Mouse (Mus musculus) forebrain, embryonic 14.5 days (tissue): ENCODE results near the gene Ghrhr. TPM values are rescaled to one million over a fixed set of nuclear protein-coding genes. Genes with fewer than 3 reads are reported as not detected.

Experiments
- ATAC-seq: fragments of 200-750 bp; cut with Nextera tagmentation; 2 replicates; pipeline ENCODE4 v1.8.0; 2017; ENCODE audit warnings: mild to moderate bottlenecking, moderate library complexity
- DNase-seq: peaks from one replicate; pipeline ENCODE4 v3.0.0-alpha.2; 2015; ENCODE audit warnings: low spot score
- H3K27ac ChIP-seq: fragments of 300-500 bp; sonication (generic); 2 replicates; pipeline ENCODE4 v1.5.1; 2014; ENCODE audit warnings: low read depth, mild to moderate bottlenecking, control low read depth, low read length, moderate library complexity
- H3K27me3 ChIP-seq: fragments of 300-500 bp; sonication (generic); replicated peaks from 2 replicates; pipeline ENCODE4 v1.6.1; 2014; ENCODE audit warnings: low read length, control low read depth, mixed read lengths; ENCODE audit not compliant: control insufficient read depth, insufficient read depth
- H3K36me3 ChIP-seq: fragments of 300-500 bp; sonication (generic); 2 replicates; pipeline ENCODE4 v1.6.1; 2014; ENCODE audit warnings: low read length, control low read depth; ENCODE audit not compliant: control insufficient read depth, insufficient read depth
- H3K4me1 ChIP-seq: fragments of 300-500 bp; sonication (generic); 2 replicates; pipeline ENCODE4 v1.6.1; 2014; ENCODE audit warnings: antibody characterized with exemption, low read length, control low read depth; ENCODE audit not compliant: control insufficient read depth, insufficient read depth
- H3K4me2 ChIP-seq: fragments of 300-500 bp; sonication (generic); 2 replicates; pipeline ENCODE4 v1.6.1; 2014; ENCODE audit warnings: mild to moderate bottlenecking, control low read depth, low read length
- H3K4me3 ChIP-seq: fragments of 300-500 bp; sonication (generic); 2 replicates; pipeline ENCODE4 v1.5.1; 2014; ENCODE audit warnings: low read depth, low read length, control low read depth
- H3K9ac ChIP-seq: fragments of 300-500 bp; sonication (generic); 2 replicates; pipeline ENCODE4 v1.6.1; 2014; ENCODE audit warnings: mild to moderate bottlenecking, low read length, control low read depth, moderate library complexity
- H3K9me3 ChIP-seq: fragments of 300-500 bp; sonication (generic); replicated peaks from 2 replicates; pipeline ENCODE4 v1.6.1; 2016; ENCODE audit warnings: low read length, control low read depth, mixed read lengths; ENCODE audit not compliant: control insufficient read depth
- WGBS: fragments of 180-500 bp; shearing (Covaris S2); extraction: QIAGEN DNeasy Blood & Tissue Kit; methylation state at CpG from one replicate; pipeline ENCODE4 v1.1.7; 2014; 5-methylcytosine and 5-hydroxymethylcytosine counted together
- polyA plus RNA-seq: library from polyadenylated mRNA; unstranded; fragments of >200 nt; fragmentation: Nextera tagmentation; extraction: Ambion mirVana; gene quantifications from 2 replicates; pipeline ENCODE4 v1.2.1, GENCODE M21; 2014

Gene Ghrhr
- polyA plus RNA-seq, 1 experiment from 2014 or later = not detected

- no peak overlapping the region for H3K27ac ChIP-seq
- H3K9me3 ChIP-seq = no peaks in the 10 kb centered on the region
- WGBS = 61% methylated on average over 6 of the region's 6 CpGs
Measured at GRCm38 (mm10) chr6:55338077-55338476, 38.0 kb upstream of the Ghrhr start.

GRCm38 (mm10) chr6:55338934-55339825 is 36.9 kb upstream of the Ghrhr start:
- H3K27me3 ChIP-seq = no peaks in the 10 kb centered on the region
- H3K4me3 ChIP-seq = no peak overlapping the region
- no peaks in the 10 kb centered on the region for H3K36me3 ChIP-seq
- no peak overlapping the region for H3K27ac ChIP-seq
- ATAC-seq (no peak), DNase-seq (no peak)
- peaks cover 11% of the 10 kb centered on the region for H3K4me1 ChIP-seq
- H3K9ac ChIP-seq = no peak overlapping the region
- H3K4me2 ChIP-seq = no peak overlapping the region
- H3K9me3 ChIP-seq = no peaks in the 10 kb centered on the region
- 84% methylated on average over 9 of the region's 9 CpGs for WGBS

More at GRCm38 (mm10) chr6:55338077-55338476, 38.0 kb upstream of the Ghrhr start:
- Histone ChIP-seq H3K9ac (no peak overlapping the region), H3K4me1 (peaks cover 12% of the 10 kb centered on the region), H3K27me3 (no peaks in the 10 kb centered on the region), H3K36me3 (no peaks in the 10 kb centered on the region), H3K4me3 (no peak overlapping the region), H3K4me2 (no peak overlapping the region)
- DNase-seq (no peak), ATAC-seq (no peak)

GRCm38 (mm10) chr6:55341688-55342087 is 34.4 kb upstream of the Ghrhr start:
- H3K9me3 ChIP-seq = no peaks in the 10 kb centered on the region
- 0 out of 2 replicates have a peak, but pooled peaks cover 2% of the 10 kb centered on the region for H3K4me1 ChIP-seq
- ATAC-seq (no peak), DNase-seq (peak; percentile 13)
- no peaks in the 10 kb centered on the region for H3K36me3 ChIP-seq
- H3K27me3 ChIP-seq = no peaks in the 10 kb centered on the region
- H3K27ac ChIP-seq = no peak overlapping the region
- H3K4me3 ChIP-seq = no peak overlapping the region
- no peak overlapping the region for H3K9ac ChIP-seq
- WGBS = 24% methylated on average over 5 of the region's 5 CpGs
- H3K4me2 ChIP-seq = no peak overlapping the region

- ATAC-seq = no peak
Measured at GRCm38 (mm10) chr6:55342328-55342727, 33.8 kb upstream of the Ghrhr start.

GRCm38 (mm10) chr6:55343446-55343845 is 32.6 kb upstream of the Ghrhr start:
- no peak overlapping the region for H3K9ac ChIP-seq
- H3K9me3 ChIP-seq = no peaks in the 10 kb centered on the region
- ATAC-seq (no peak), DNase-seq (no peak)
- no peak overlapping the region for H3K27ac ChIP-seq
- 0 out of 2 replicates have a peak, but pooled peaks cover 2% of the 10 kb centered on the region for H3K4me1 ChIP-seq
- no peaks in the 10 kb centered on the region for H3K27me3 ChIP-seq
- H3K4me2 ChIP-seq = no peak overlapping the region
- H3K36me3 ChIP-seq = no peaks in the 10 kb centered on the region
- H3K4me3 ChIP-seq = no peak overlapping the region
- 70% methylated on average over 10 of the region's 10 CpGs for WGBS

More at GRCm38 (mm10) chr6:55342328-55342727, 33.8 kb upstream of the Ghrhr start:
- DNase-seq = peak; percentile 18
- Histone ChIP-seq H3K4me3 (no peak overlapping the region), H3K27ac (no peak overlapping the region), H3K27me3 (no peaks in the 10 kb centered on the region), H3K36me3 (no peaks in the 10 kb centered on the region), H3K9me3 (no peaks in the 10 kb centered on the region), H3K9ac (no peak overlapping the region), H3K4me2 (no peak overlapping the region), H3K4me1 (0 out of 2 replicates have a peak, but pooled peaks cover 2% of the 10 kb centered on the region)
- 54% methylated on average over 9 of the region's 9 CpGs for WGBS

- no peak overlapping the region for H3K4me2 ChIP-seq
- WGBS = 90% methylated on average over 9 of the region's 9 CpGs
- H3K4me1 ChIP-seq = 0 out of 2 replicates have a peak, but pooled peaks cover 2% of the 10 kb centered on the region
- H3K27ac ChIP-seq = no peak overlapping the region
- H3K9me3 ChIP-seq = no peaks in the 10 kb centered on the region
- ATAC-seq = no peak
- no peak overlapping the region for H3K4me3 ChIP-seq
- H3K27me3 ChIP-seq = no peaks in the 10 kb centered on the region
- no peak overlapping the region for H3K9ac ChIP-seq
- no peaks in the 10 kb centered on the region for H3K36me3 ChIP-seq
- DNase-seq = no peak
Measured at GRCm38 (mm10) chr6:55344291-55345016, 31.6 kb upstream of the Ghrhr start.

- Histone ChIP-seq H3K27ac (no peak overlapping the region), H3K4me3 (no peak overlapping the region), H3K4me1 (0 out of 2 replicates have a peak, but pooled peaks cover 2% of the 10 kb centered on the region), H3K36me3 (no peaks in the 10 kb centered on the region), H3K9me3 (no peaks in the 10 kb centered on the region), H3K9ac (no peak overlapping the region), H3K27me3 (no peaks in the 10 kb centered on the region), H3K4me2 (no peak overlapping the region)
- ATAC-seq (no peak), DNase-seq (no peak)
- 90% methylated on average over 10 of the region's 10 CpGs for WGBS
Measured at GRCm38 (mm10) chr6:55345264-55345663, 30.8 kb upstream of the Ghrhr start.

GRCm38 (mm10) chr6:55346491-55346890 is 29.6 kb upstream of the Ghrhr start:
- H3K9ac ChIP-seq = no peak overlapping the region
- ATAC-seq = no peak
- 92% methylated on average over 7 of the region's 7 CpGs for WGBS

More at GRCm38 (mm10) chr6:55346491-55346890, 29.6 kb upstream of the Ghrhr start:
- Histone ChIP-seq H3K36me3 (no peaks in the 10 kb centered on the region), H3K4me1 (0 out of 2 replicates have a peak, but pooled peaks cover 2% of the 10 kb centered on the region), H3K4me2 (no peak overlapping the region), H3K4me3 (no peak overlapping the region), H3K27ac (no peak overlapping the region), H3K9me3 (no peaks in the 10 kb centered on the region), H3K27me3 (no peaks in the 10 kb centered on the region)
- DNase-seq = no peak
